Mouse (Mus musculus) gastrocnemius, postnatal 25 days (tissue): Measurements from ENCODE around the gene Xpr1. TPM values are rescaled to one million over a fixed set of nuclear protein-coding genes. Genes with fewer than 3 reads are reported as not detected.
A peak's percentile ranks its signal among the peaks of the same experiment; 100 is the strongest.

Experiments
- DNase-seq: peaks from one replicate; pipeline ENCODE4 v3.0.0; 2022
- total RNA-seq, 2 experiments: library from RNA; stranded (reverse); gene quantifications; 1 replicate in 1 of 2; 2 replicates in 1 of 2; pipeline ENCODE4 v1.2.3; 2021

Xpr1 gene
- total RNA-seq, 2 experiments from 2014 or later = 38.3 to 48.3 TPM

- DNase-seq = no peak
These were observed 165.6 kb downstream of the Xpr1 start for GRCm38 (mm10) chr1:155251596-155251995.

GRCm38 (mm10) chr1:155250531-155251135 is 166.6 kb downstream of the Xpr1 start:
- DNase-seq = no peak

- no peak for DNase-seq
These were observed 167.3 kb downstream of the Xpr1 start for GRCm38 (mm10) chr1:155249896-155250295.

GRCm38 (mm10) chr1:155248041-155248440 is 169.2 kb downstream of the Xpr1 start:
- no peak for DNase-seq

DNA sequence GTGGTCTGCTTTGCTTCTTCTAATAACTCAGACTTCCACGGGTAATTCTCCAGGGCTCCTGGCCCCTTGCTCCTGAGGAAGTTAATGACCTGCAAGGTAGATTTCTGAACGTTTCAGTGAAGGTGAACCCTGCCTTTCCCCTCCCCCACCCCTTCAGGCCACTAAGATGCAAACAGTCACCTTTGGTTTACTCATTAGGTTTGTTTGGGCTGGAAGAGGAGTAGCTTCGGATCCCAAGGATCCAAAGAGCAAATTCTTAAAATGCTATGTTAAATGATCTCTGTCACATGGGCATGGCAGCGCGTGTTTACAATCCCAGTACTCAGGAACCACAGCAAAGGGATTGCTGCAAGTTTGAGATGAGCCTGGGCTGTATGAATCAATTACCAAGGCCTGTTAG is 169.8 kb downstream of the Xpr1 start:
- DNase-seq = no peak

- no peak for DNase-seq
These were observed 171.7 kb downstream of the Xpr1 start for GRCm38 (mm10) chr1:155245516-155245915.

DNA sequence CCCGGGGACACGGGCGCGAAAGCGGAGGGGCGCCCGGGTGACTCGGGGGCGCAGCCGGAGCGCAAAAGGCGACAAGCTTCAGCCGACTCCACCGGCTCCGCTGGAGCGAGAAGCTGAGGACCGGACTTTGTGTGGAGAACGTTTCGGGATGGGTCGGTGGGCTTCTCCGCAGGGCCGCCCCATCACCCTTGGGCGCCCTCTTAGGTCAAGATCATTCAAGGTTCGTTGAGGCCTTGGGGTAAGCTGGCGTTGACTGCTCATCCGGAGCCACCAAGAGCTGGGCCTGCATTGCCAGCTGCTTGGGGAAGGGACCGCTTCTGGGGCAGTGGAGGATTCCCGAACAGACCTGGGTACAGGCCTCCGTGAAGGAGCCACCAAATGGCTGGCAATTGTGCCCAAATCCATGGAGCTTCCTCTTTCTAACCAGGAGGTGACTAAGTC is 172.4 kb downstream of the Xpr1 start:
- DNase-seq = no peak

- peak; percentile 72 for DNase-seq
These were observed 173.1 kb downstream of the Xpr1 start, which contains the start of gene BC034090 for GRCm38 (mm10) chr1:155243797-155244770. TSS of gene BC034090 (minus strand) at chr1:155244444.

- DNase-seq = no peak
These were observed 174.8 kb downstream of the Xpr1 start for GRCm38 (mm10) chr1:155242488-155242745.

DNA sequence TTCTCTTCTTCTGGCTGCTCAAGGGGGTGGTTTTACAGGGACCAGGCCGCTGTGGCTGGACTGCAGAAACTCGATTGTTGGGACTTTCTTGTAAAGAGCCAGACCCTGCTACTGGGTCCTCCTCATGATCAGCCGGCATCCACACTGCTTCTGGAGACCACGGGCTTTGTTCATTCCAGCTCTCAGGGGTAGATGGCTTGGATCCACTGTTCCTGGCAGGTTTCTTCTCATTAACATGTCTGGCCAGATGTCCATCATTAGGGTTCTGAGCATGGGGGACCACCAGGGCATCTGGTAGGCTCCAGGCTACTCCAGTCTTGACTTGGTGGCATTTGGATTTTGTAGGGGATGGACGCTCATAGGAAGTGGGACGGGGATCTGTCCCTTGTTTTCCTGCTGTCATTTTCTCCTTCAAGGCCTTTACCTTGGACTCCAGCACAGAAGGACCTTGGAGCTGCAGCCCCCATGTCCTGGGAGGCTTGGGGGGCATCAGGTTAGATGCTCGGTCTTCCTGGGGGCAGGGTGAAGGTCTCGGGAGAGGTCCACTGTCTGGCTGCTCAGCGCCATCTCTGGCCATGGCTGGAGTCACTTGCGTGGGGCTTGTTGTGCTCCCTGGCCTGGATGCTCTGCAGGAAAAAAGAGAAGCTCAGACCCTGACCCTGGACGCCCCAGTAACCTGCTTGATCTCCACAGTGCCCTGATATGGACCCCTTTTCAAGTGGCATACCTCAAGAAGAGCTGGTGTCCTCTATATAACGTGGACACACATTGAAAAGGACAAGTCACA is 175.3 kb downstream of the Xpr1 start:
- DNase-seq = no peak

- peak; percentile 51 for DNase-seq
These were observed 177.1 kb downstream of the Xpr1 start for GRCm38 (mm10) chr1:155239962-155240717.

DNA sequence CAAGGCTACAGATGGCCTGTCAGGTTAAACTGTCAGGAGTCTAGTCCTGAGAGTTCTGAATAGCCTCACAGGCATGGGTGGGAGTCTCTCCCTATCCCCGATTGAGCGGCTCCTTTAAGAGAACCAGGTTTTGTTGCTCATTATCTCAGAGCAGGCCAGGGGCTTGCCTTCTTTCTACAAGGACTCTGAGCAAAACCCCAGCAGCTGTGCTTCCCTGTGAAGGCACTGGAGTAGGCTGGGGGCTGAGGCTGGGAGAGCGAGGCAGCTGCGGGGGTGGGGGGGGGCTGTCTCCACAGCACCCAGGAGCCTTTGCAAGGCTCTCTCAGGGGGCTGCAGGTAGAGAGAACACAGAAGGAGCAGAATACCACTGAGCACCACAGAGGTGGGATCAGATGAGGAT is 178.0 kb downstream of the Xpr1 start:
- DNase-seq = no peak

- DNase-seq = no peak
These were observed 179.1 kb downstream of the Xpr1 start for GRCm38 (mm10) chr1:155238126-155238525.

DNA sequence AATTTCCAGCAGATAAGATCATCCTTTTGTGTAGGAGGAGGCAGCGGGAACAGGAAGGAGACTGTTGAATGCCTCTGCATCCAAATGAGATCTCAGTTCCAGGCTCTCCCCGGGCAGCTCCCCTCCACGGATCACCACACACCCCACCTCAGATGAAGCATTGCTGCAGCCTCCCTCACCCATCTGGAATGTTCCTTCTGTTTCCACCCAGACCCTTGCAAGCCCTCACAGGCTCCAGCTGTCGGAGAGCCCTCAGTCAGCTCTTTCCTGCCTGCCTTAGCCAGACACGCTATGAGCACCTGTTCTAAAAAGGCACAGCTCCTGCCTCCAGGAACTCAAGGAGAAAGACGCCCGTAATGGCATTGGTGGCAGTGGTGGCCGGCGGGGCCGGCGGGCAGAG is 179.8 kb downstream of the Xpr1 start:
- no peak for DNase-seq

GRCm38 (mm10) chr1:155236306-155237024 is 180.8 kb downstream of the Xpr1 start:
- no peak for DNase-seq

DNA sequence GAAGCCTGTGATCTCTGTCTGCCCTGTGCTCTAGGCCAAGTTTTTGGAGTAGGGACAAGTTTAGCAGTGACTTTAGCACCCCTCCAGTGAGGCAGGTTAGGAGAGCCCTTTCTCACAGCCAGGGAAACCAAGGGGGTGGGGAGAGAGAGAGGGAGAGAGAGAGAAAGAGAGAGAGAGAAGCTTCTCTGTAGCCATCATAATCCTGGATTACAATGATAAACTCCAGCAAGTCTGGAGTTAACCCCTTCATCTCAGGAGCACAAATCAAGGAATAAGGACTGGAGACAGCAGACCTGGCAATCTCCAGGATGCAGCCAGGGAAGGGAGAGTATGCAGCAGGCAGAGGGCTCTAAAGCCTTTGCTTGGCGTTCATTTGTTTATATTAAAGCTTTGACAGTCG is 181.6 kb downstream of the Xpr1 start:
- DNase-seq = no peak

DNA sequence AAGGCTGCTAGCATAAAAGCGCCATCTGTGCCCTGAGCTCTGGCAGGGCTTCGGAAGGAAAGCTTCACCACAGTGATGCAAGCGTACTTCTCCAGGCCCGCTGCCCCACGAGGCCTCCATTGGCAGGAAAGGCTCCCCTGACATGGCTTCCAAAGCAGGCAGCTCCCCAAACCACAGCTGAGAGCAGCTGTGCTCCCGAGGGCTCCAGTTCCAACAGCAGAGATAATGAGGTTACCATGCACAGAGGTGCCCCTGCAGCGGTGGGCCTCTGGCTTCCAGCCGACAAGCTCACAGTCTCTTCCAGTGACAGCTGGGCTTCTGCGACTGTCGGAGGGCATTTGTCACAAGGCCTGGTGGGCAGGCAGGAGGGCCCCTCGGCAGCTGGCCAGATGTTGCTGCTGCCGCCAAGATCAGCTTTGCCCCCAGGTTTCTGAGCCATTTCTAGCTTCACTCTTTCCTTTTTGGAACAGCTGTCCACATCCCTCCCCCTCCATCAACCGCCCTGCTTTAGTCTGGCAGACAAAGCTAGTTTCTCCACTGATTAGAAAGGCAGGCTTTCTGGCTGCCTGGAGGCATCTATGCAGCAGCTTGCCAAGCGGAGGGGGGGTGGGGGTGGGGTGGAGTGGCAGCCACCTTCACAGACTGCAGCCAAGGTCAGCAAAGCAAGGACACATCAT is 183.1 kb downstream of the Xpr1 start:
- DNase-seq = peak; percentile 90

- no peak for DNase-seq
These were observed 183.8 kb downstream of the Xpr1 start for GRCm38 (mm10) chr1:155233378-155233777.

DNA sequence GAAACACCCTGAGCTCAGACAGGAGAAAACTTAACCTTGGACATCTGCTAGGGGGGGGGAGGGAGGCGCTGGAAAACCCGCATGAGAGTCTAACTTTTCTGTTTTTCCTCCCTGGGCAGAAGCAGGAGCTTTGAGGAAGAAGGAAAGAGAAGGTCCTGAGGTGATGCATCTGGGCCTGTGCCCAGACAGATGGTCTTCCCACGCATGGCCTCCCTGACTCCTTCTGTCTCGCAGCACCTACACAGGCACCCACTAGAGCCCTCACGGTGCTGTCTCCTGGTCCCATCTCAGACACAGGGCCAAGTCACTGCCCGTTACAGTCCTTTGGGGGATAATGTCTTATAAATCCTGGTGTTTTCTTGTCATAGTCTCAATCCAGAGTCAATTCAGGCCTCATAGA is 184.4 kb downstream of the Xpr1 start:
- no peak for DNase-seq

- DNase-seq = no peak
These were observed 184.8 kb downstream of the Xpr1 start for GRCm38 (mm10) chr1:155232385-155232784.
